Mouse (Mus musculus) midbrain, postnatal 0 days (tissue): ENCODE data around the gene St7. TPM values are rescaled to one million over a fixed set of nuclear protein-coding genes. Genes with fewer than 3 reads are reported as not detected.
A peak's percentile ranks its signal among the peaks of the same experiment; 100 is the strongest.

Experiments used
- ATAC-seq: fragments of 200-750 bp; cut with Nextera tagmentation; 2 replicates; pipeline ENCODE4 v1.8.0; 2017; ENCODE audit warnings: moderate number of reproducible peaks, mild to moderate bottlenecking, moderate TSS enrichment, moderate library complexity; ENCODE audit not compliant: low FRiP score
- DNase-seq: peaks from one replicate; pipeline ENCODE4 v3.0.0-alpha.2; 2015; ENCODE audit warnings: low spot score
- H3K27ac ChIP-seq: fragments of 300-500 bp; sonication (generic); 2 replicates; pipeline ENCODE4 v1.5.1; 2014; ENCODE audit warnings: low read depth, mild to moderate bottlenecking, low read length, mixed read lengths
- H3K27me3 ChIP-seq: fragments of 300-500 bp; sonication (generic); 2 replicates; pipeline ENCODE4 v1.6.1; 2014; ENCODE audit warnings: low read length, control low read depth, mixed read lengths; ENCODE audit not compliant: insufficient read depth
- H3K36me3 ChIP-seq: fragments of 300-500 bp; sonication (generic); 2 replicates; pipeline ENCODE4 v1.6.1; 2014; ENCODE audit warnings: low read length, control low read depth, mixed read lengths; ENCODE audit not compliant: insufficient read depth
- H3K4me1 ChIP-seq: fragments of 300-500 bp; sonication (generic); 2 replicates; pipeline ENCODE4 v1.6.1; 2014; ENCODE audit warnings: mild to moderate bottlenecking, control low read depth, antibody characterized with exemption, low read length, mixed read lengths; ENCODE audit not compliant: insufficient read depth
- H3K4me2 ChIP-seq: fragments of 300-500 bp; sonication (generic); 2 replicates; pipeline ENCODE4 v1.6.1; 2014; ENCODE audit warnings: low read depth, mild to moderate bottlenecking, low read length, mixed read lengths; ENCODE audit not compliant: poor library complexity, severe bottlenecking
- H3K4me3 ChIP-seq: fragments of 300-500 bp; sonication (generic); 2 replicates; pipeline ENCODE4 v1.5.1; 2014; ENCODE audit warnings: low read depth, mild to moderate bottlenecking, low read length, moderate library complexity
- H3K9ac ChIP-seq: fragments of 300-500 bp; sonication (generic); replicated peaks from 2 replicates; pipeline ENCODE4 v1.6.1; 2014; ENCODE audit warnings: mild to moderate bottlenecking, low read length, moderate library complexity, mixed read lengths; ENCODE audit not compliant: poor library complexity, severe bottlenecking
- H3K9me3 ChIP-seq: fragments of 300-500 bp; sonication (generic); 2 replicates; pipeline ENCODE4 v1.6.1; 2016; ENCODE audit warnings: low read length, control low read depth
- CTCF ChIP-seq: IDR thresholded peaks from 2 replicates; pipeline ENCODE4 v1.5.1; 2016; ENCODE audit warnings: antibody characterized with exemption, mild to moderate bottlenecking
- WGBS: fragments of 180-500 bp; shearing (Covaris S2); extraction: QIAGEN DNeasy Blood & Tissue Kit; methylation state at CpG from one replicate; pipeline ENCODE4 v1.1.7; 2014; 5-methylcytosine and 5-hydroxymethylcytosine counted together
- polyA plus RNA-seq: library from polyadenylated mRNA; unstranded; fragments of >200 nt; fragmentation: Nextera tagmentation; extraction: Ambion mirVana; gene quantifications from 2 replicates; pipeline ENCODE4 v1.2.1, GENCODE M21; 2015
- total RNA-seq: library from RNA; depleted of rRNA; stranded (reverse); fragments of >200 nt; gene quantifications from 2 replicates; pipeline ENCODE4 v1.2.3, GENCODE M21; 2014

The St7 gene
- total and polyA plus RNA-seq, 2 experiments from 2014 or later, result 39.4 to 69.5 TPM

- no peak for ATAC-seq
- no peak for TF ChIP-seq CTCF
Measured at GRCm38 (mm10) chr6:17785248-17785647, 92.5 kb downstream of the St7 start.

GRCm38 (mm10) chr6:17787810-17788209 lies 95.1 kb downstream of the St7 start:
- 85% methylated on average over 1 of the region's 1 CpGs for WGBS
- Histone ChIP-seq H3K27me3 (no peaks in the 10 kb centered on the region), H3K4me1 (no peaks in the 10 kb centered on the region), H3K9ac (no peak overlapping the region), H3K9me3 (no peaks in the 10 kb centered on the region), H3K4me3 (no peak overlapping the region), H3K27ac (no peak overlapping the region), H3K4me2 (no peak overlapping the region), H3K36me3 (no peaks in the 10 kb centered on the region)
- no peak for ATAC-seq
- TF ChIP-seq CTCF, result no peak
- no peak for DNase-seq

More at GRCm38 (mm10) chr6:17785248-17785647, 92.5 kb downstream of the St7 start:
- Histone ChIP-seq H3K27me3 (no peaks in the 10 kb centered on the region), H3K9me3 (no peaks in the 10 kb centered on the region), H3K36me3 (no peaks in the 10 kb centered on the region), H3K4me2 (no peak overlapping the region), H3K27ac (no peak overlapping the region), H3K4me3 (no peak overlapping the region), H3K9ac (no peak overlapping the region), H3K4me1 (no peaks in the 10 kb centered on the region)
- DNase-seq, result no peak
- 68% methylated on average over 2 of the region's 2 CpGs for WGBS

GRCm38 (mm10) chr6:17790251-17790650 lies 97.5 kb downstream of the St7 start:
- no peaks in the 10 kb centered on the region for H3K27me3 ChIP-seq
- no peak for TF ChIP-seq CTCF
- no peak overlapping the region for H3K4me2 ChIP-seq
- no peaks in the 10 kb centered on the region for H3K4me1 ChIP-seq
- DNase-seq (no peak), ATAC-seq (no peak)
- no peak overlapping the region for H3K27ac ChIP-seq
- no peaks in the 10 kb centered on the region for H3K9me3 ChIP-seq
- H3K4me3 ChIP-seq, result no peak overlapping the region
- WGBS, result 71% methylated on average over 1 of the region's 1 CpGs
- H3K36me3 ChIP-seq, result no peaks in the 10 kb centered on the region
- no peak overlapping the region for H3K9ac ChIP-seq

- Histone ChIP-seq H3K36me3 (no peaks in the 10 kb centered on the region), H3K27me3 (no peaks in the 10 kb centered on the region), H3K4me1 (no peaks in the 10 kb centered on the region), H3K9me3 (no peaks in the 10 kb centered on the region), H3K27ac (no peak overlapping the region), H3K4me3 (no peak overlapping the region), H3K4me2 (no peak overlapping the region), H3K9ac (no peak overlapping the region)
- ATAC-seq (no peak), DNase-seq (peak; percentile 43)
- TF ChIP-seq CTCF, result no peak
- WGBS, result 84% methylated on average over 3 of the region's 3 CpGs
Measured at GRCm38 (mm10) chr6:17793471-17793870, 100.7 kb downstream of the St7 start.

GRCm38 (mm10) chr6:17797271-17797713 lies 104.6 kb downstream of the St7 start:
- no peak for TF ChIP-seq CTCF
- DNase-seq (peak; percentile 72), ATAC-seq (peak; percentile 84)
- no peaks in the 10 kb centered on the region for H3K27me3 ChIP-seq
- 17% methylated on average over 5 of the region's 5 CpGs for WGBS
- H3K27ac ChIP-seq, result no peak overlapping the region
- no peak overlapping the region for H3K4me2 ChIP-seq
- no peak overlapping the region for H3K4me3 ChIP-seq
- H3K36me3 ChIP-seq, result no peaks in the 10 kb centered on the region
- no peaks in the 10 kb centered on the region for H3K9me3 ChIP-seq
- no peaks in the 10 kb centered on the region for H3K4me1 ChIP-seq
- H3K9ac ChIP-seq, result no peak overlapping the region

- DNase-seq, result no peak
- Histone ChIP-seq H3K9me3 (no peaks in the 10 kb centered on the region), H3K27me3 (no peaks in the 10 kb centered on the region), H3K4me3 (no peak overlapping the region), H3K9ac (no peak overlapping the region), H3K27ac (no peak overlapping the region), H3K4me1 (no peaks in the 10 kb centered on the region), H3K4me2 (no peak overlapping the region), H3K36me3 (no peaks in the 10 kb centered on the region)
- no peak for TF ChIP-seq CTCF
- ATAC-seq, result no peak
- WGBS, result 96% methylated on average over 5 of the region's 5 CpGs
Measured at GRCm38 (mm10) chr6:17800694-17801093, 108.0 kb downstream of the St7 start.
